ENCODE assay signal across 15 mouse cellular contexts in the genomic region with DNA sequence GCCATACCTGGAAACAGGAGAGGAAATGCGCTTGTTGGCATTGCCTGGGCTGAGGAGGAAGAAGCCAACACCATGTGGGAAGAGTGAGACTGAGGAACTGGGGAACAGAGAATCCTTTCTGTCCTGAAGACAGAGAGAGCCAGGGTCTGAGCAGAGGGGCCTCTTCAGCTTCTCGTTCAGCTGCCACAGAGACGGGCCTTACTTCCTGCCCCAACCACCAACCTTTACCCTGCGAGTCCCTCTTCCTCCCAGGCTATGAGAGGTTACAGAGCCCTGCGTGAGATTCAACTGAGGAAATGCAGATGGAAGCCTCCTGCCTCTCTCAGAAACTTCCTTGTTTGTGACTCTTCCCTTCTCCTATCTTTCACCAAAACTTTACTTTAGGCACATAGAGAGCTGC. TPM values are rescaled to one million over a fixed set of nuclear protein-coding genes. Genes with fewer than 3 reads are reported as not detected.
DNase-seq lines count a peak whose midpoint lies in the region; ATAC-seq and TF ChIP-seq lines count a peak whose summit lies in the region.
"Had no signal": no experiment of that assay in that cellular context is flagged by ENCODE, and none has a peak within 500 bp of the region (broad histone marks: within the 10 kb centered on the region; RNA-seq: fewer than 3 reads in every experiment).

No protein-coding gene starts in this region.

- ATAC-seq in liver, embryonic 11.5 days (replicated peaks; ENCODE audit: low FRiP score) = no peak
- ATAC-seq in stomach, postnatal 0 days (ENCODE audit: low FRiP score, low TSS enrichment) = no peak
- no peak for ATAC-seq in cerebellum, adult (ENCODE audit: insufficient number of reproducible peaks, low FRiP score, low TSS enrichment)
- ATAC-seq: midbrain, embryonic 16.5 days had no signal

- H3K36me3 ChIP-seq in heart, embryonic 10.5 days = peaks cover 16% of the 10 kb centered on the region; the same call in 1 of the 2 replicates
- peaks cover 2% of the 10 kb centered on the region; the same call in 1 of the 2 replicates for H3K36me3 ChIP-seq in liver, embryonic 11.5 days (ENCODE audit: control insufficient read depth, insufficient read depth, low read length)
- H3K36me3 ChIP-seq in small intestine, adult 2 months (ENCODE audit: control insufficient read depth, insufficient read depth, low read length) = peaks cover 17% of the 10 kb centered on the region
- peaks cover 5% of the 10 kb centered on the region; the same call in 1 of the 2 replicates for H3K36me3 ChIP-seq in stomach, postnatal 0 days (ENCODE audit: control insufficient read depth, insufficient read depth, low read length)

- intact Hi-C loops in heart, postnatal 14 days (cut with DNase I) = no loop called here

- no peaks in the 10 kb centered on the region for H3K27me3 ChIP-seq in heart, embryonic 10.5 days (ENCODE audit: insufficient read depth, poor library complexity, severe bottlenecking)
- no peaks in the 10 kb centered on the region for H3K27me3 ChIP-seq in liver, embryonic 11.5 days (replicated peaks; ENCODE audit: control insufficient read depth, insufficient read depth, low read length)
- no peaks in the 10 kb centered on the region for H3K27me3 ChIP-seq in small intestine, adult 2 months (ENCODE audit: control insufficient read depth, insufficient read depth, low read length)
- H3K27me3 ChIP-seq in stomach, postnatal 0 days (ENCODE audit: control insufficient read depth, insufficient read depth, low read length) = no peaks in the 10 kb centered on the region
- H3K27me3 ChIP-seq: neural tube, embryonic 15.5 days had no signal

- TF ChIP-seq CTCF in small intestine, adult 2 months (IDR thresholded peaks at IDR 0.05; ENCODE audit: extremely low read depth, insufficient read length, insufficient replicate concordance, low read depth, low read length) = no peak
- no peak for TF ChIP-seq CTCF in stomach, postnatal 0 days (IDR thresholded peaks at IDR 0.05; ENCODE audit: low read depth)

- no peak for DNase-seq in heart, embryonic 10.5 days (ENCODE audit: low spot score)
- no peak for DNase-seq in heart, postnatal 14 days
- peak; percentile 33 to 37 for DNase-seq in CD8-positive naive resting alpha-beta T cell, adult 2 months (ENCODE audit: low read depth in 2 of 2, low spot score in 2 of 2)
- DNase-seq in liver, embryonic 11.5 days (ENCODE audit: low spot score) = no peak
- DNase-seq in stomach, postnatal 0 days (ENCODE audit: low spot score) = no peak
- no peak for DNase-seq in lung, postnatal 4 days
- DNase-seq: cerebellum, adult 11-12 months; kidney, adult 2 months; right cerebral cortex, adult 18-20 months had no signal

- H3K9me3 ChIP-seq in heart, embryonic 10.5 days = no peaks in the 10 kb centered on the region
- no peaks in the 10 kb centered on the region for H3K9me3 ChIP-seq in liver, embryonic 11.5 days (ENCODE audit: control insufficient read depth, low read length)
- no peaks in the 10 kb centered on the region for H3K9me3 ChIP-seq in stomach, postnatal 0 days (ENCODE audit: control insufficient read depth, low read length)
- H3K9me3 ChIP-seq: hindbrain, embryonic 12.5 days; neural tube, embryonic 15.5 days had no signal

- peak overlapping the region; percentile 85 for H3K27ac ChIP-seq in heart, embryonic 10.5 days
- peak overlapping the region; percentile 35; the same call in 1 of the 2 replicates for H3K27ac ChIP-seq in liver, embryonic 11.5 days (ENCODE audit: low read depth, low read length)
- no peak overlapping the region for H3K27ac ChIP-seq in small intestine, adult 2 months (ENCODE audit: insufficient read depth, low read depth, low read length)
- no peak overlapping the region for H3K27ac ChIP-seq in stomach, postnatal 0 days (replicated peaks)
- H3K27ac ChIP-seq: hindbrain, embryonic 12.5 days; neural tube, embryonic 15.5 days had no signal

- no peak overlapping the region for H3K4me3 ChIP-seq in heart, embryonic 10.5 days
- H3K4me3 ChIP-seq in liver, embryonic 11.5 days (ENCODE audit: low read depth, low read length) = no peak overlapping the region
- H3K4me3 ChIP-seq in small intestine, adult 2 months (ENCODE audit: low read depth, low read length) = 0 out of 2 replicates have a peak overlapping the region, but pooled peaks have one; percentile 20
- H3K4me3 ChIP-seq in stomach, postnatal 0 days (ENCODE audit: low read depth, low read length) = no peak overlapping the region
- H3K4me3 ChIP-seq: erythroblast, embryonic 14.5 days; hindbrain, embryonic 12.5 days; neural tube, embryonic 15.5 days had no signal

- WGBS in heart, embryonic 10.5 days = 23% methylated on average over 5 of the region's 5 CpGs
- 24% methylated on average over 5 of the region's 5 CpGs for WGBS in liver, embryonic 11.5 days
- WGBS in small intestine, adult 2 months = 75% methylated on average over 5 of the region's 5 CpGs
- 69% methylated on average over 5 of the region's 5 CpGs for WGBS in stomach, postnatal 0 days

- peak overlapping the region; percentile 6 for H3K4me2 ChIP-seq in liver, embryonic 11.5 days
- H3K4me2 ChIP-seq in stomach, postnatal 0 days (replicated peaks; ENCODE audit: low read depth) = no peak overlapping the region
- H3K4me2 ChIP-seq: hindbrain, embryonic 12.5 days; neural tube, embryonic 15.5 days had no signal

- H3K9ac ChIP-seq in liver, embryonic 11.5 days (ENCODE audit: low read depth, low read length) = no peak overlapping the region; the same call in 1 of the 2 replicates
- H3K9ac ChIP-seq in stomach, postnatal 0 days (ENCODE audit: low read length) = no peak overlapping the region
- H3K9ac ChIP-seq: hindbrain, embryonic 12.5 days; neural tube, embryonic 15.5 days had no signal

- H3K4me1 ChIP-seq in heart, embryonic 10.5 days = peaks cover 44% of the 10 kb centered on the region
- H3K4me1 ChIP-seq in liver, embryonic 11.5 days (replicated peaks; ENCODE audit: control insufficient read depth, insufficient read depth, low read length) = peaks cover 23% of the 10 kb centered on the region
- no peaks in the 10 kb centered on the region; the same call in 1 of the 2 replicates for H3K4me1 ChIP-seq in small intestine, adult 2 months (ENCODE audit: control insufficient read depth, insufficient read depth, insufficient read length, low read length)
- H3K4me1 ChIP-seq in stomach, postnatal 0 days (replicated peaks; ENCODE audit: control insufficient read depth, insufficient read depth) = no peaks in the 10 kb centered on the region
- H3K4me1 ChIP-seq: hindbrain, embryonic 12.5 days; neural tube, embryonic 15.5 days had no signal

- no peak for TF ChIP-seq EP300 in stomach, postnatal 0 days (optimal IDR thresholded peaks at IDR 0.05)

- TF ChIP-seq POLR2A in small intestine, adult 2 months (IDR thresholded peaks at IDR 0.05; ENCODE audit: low read depth, low read length) = no peak

RNA-seq across cellular contexts. Expression of a gene that starts 29.2 kb away (rescaled TPM):
- 5.5 and 6.0 TPM in 2 replicates for polyA plus RNA-seq in heart, embryonic 10.5 days (2016; fragmentation: Nextera tagmentation; extraction: Ambion mirVana)
- 10 to 100 TPM; 24.3 to 24.8 TPM for total RNA-seq in heart, postnatal 14 days (2021)
- polyA plus RNA-seq in liver, embryonic 11.5 days (2014; fragmentation: Nextera tagmentation; extraction: Ambion mirVana) = 3.0 and 5.0 TPM in 2 replicates
- 23.9 and 44.8 TPM in 2 replicates for polyA plus RNA-seq in small intestine, adult 2 months (2012; rRNA removed)
- polyA plus RNA-seq in stomach, postnatal 0 days (2015; fragmentation: Nextera tagmentation; extraction: Ambion mirVana) = 2.2 and 2.9 TPM in 2 replicates

Comparison
In these comparisons a context has a peak if more than half of its experiments do, and no peak if none do; other contexts are left out.
1. DNase-seq: peak in CD8-positive naive resting alpha-beta T cell, adult 2 months (2 of 2); none in heart, embryonic 10.5 days (single experiment), heart, postnatal 14 days (0 of 2), liver, embryonic 11.5 days (single experiment), stomach, postnatal 0 days (single experiment) and lung, postnatal 4 days (0 of 2).
2. H3K27ac ChIP-seq: peak in heart, embryonic 10.5 days (single experiment) and liver, embryonic 11.5 days (single experiment); none in small intestine, adult 2 months (single experiment) and stomach, postnatal 0 days (single experiment).